Mouse (Mus musculus) adrenal gland, postnatal 4 days (tissue): Measurements from ENCODE around the gene Pcbp3. TPM values are rescaled to one million over a fixed set of nuclear protein-coding genes. Genes with fewer than 3 reads are reported as not detected.

ENCODE experiments used
- DNase-seq, 2 experiments: peaks; one replicate each; pipeline ENCODE4 v3.0.0; 2021 to 2022; ENCODE audit warnings: low spot score in 2 of 2, mixed read lengths in 2 of 2
- total RNA-seq, 2 experiments: library from RNA; stranded (reverse); gene quantifications; 2 replicates each; pipeline ENCODE4 v1.2.3; 2021

The Pcbp3 gene
- total RNA-seq, 2 experiments from 2014 or later = 52.3 to 72.3 TPM

GRCm38 (mm10) chr10:76857879-76858278 is 103.8 kb downstream of the Pcbp3 start:
- no peak for DNase-seq

GRCm38 (mm10) chr10:76846480-76846879 is 115.2 kb downstream of the Pcbp3 start:
- no peak for DNase-seq

- DNase-seq = no peak
Measured at GRCm38 (mm10) chr10:76844901-76845300, 116.8 kb downstream of the Pcbp3 start.

DNA sequence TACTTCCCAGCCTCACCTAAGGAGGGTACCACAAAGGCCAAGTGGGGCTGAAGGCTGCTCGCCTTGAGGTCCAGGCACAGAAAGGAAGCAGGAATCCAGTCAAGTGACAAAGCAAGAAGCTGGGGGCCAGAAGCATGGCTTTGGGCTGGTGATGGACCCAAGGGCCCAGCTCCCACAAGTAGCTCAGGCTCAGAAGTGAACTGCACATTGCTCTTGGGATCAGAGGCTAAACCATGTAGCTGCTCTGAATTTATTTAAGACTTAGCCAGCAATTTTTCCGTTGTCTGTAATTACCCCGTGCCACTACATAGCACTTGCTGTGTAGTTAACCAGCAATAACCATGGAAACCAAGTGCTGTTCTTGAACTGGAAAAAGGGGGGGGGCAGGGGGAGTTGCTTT is 117.3 kb downstream of the Pcbp3 start:
- DNase-seq = no peak

DNA sequence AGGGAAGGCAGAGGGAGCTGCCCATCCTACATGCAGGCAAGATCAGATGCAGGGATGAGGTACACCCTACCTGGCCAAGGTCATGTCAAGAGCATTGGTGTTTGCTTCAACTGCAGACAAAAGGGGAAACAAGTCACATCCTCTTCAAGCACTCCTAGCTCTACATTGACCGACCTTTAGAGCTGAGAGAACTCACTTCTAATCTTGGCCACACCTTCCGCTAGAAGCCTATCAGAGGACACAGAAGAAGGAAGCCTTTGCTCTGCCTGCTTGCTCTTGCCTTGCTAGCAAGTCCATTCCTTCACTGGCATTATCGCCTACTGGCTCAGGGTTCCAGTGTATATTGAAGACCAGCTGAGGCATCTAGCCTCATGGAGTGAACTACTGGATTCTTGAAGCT is 119.6 kb downstream of the Pcbp3 start:
- DNase-seq = no peak

- no peak for DNase-seq
Measured at GRCm38 (mm10) chr10:76841220-76841619, 120.5 kb downstream of the Pcbp3 start.

DNA sequence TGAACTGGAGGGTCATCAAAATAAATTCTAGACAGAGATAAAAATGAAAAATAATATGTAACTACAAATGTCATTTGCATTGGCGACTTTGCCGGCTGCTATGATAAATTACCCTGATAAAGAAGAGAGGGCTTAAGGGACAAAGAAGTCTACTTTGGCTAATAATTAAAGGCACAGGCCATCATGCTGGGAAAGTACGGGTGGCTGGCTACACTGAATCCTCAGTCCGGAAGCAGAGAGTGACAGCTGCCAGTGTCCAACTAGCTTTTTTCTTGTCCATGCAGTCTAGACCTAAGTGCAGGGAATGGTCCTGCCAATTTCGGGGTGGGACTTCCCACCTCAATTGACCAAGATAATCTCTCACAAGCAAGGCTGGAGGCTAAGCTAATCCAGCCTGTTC is 121.1 kb downstream of the Pcbp3 start:
- no peak for DNase-seq

GRCm38 (mm10) chr10:76835497-76836357 is 126.0 kb downstream of the Pcbp3 start:
- peak; percentile 48 to 66 for DNase-seq

DNA sequence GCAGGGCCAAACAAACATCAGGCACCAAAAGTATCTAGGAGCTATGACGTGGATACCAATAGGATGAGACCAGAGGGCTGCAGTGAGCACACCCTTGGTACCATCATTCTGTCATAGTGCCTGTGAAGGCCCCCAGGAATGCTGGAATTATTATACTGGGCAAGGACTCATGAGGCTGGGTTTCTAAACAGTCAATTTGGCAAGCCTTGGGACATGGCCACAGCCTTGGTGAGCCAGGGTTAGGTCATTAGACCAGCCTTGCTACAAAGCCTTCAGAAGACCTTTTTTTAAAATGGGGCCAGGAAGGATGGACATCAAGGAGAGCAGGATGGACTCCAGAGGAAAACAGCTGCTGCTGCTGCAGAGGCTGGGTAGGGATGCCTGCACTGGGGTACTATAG is 128.8 kb downstream of the Pcbp3 start:
- DNase-seq = no peak

DNA sequence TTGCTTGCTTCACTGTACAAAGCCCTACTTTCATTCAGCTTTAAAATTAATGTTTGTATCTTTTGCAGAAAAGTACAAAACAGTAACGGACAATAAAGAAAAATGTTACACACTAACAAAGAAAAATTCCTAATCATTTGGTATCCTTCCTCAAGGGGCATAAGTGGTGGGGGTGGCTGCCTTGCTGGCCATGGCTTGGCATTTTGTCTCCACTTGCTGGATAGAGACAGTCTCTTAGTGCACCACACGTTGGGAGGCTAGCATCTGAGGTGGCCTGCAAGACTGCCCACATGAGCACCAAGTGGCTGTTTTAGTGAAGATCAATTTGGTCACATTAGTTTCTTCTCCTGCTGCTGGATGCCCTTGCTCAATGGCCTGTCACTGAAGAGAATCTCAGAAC is 129.8 kb downstream of the Pcbp3 start:
- no peak for DNase-seq

- no peak for DNase-seq
Measured at GRCm38 (mm10) chr10:76831151-76831550, 130.5 kb downstream of the Pcbp3 start.

DNA sequence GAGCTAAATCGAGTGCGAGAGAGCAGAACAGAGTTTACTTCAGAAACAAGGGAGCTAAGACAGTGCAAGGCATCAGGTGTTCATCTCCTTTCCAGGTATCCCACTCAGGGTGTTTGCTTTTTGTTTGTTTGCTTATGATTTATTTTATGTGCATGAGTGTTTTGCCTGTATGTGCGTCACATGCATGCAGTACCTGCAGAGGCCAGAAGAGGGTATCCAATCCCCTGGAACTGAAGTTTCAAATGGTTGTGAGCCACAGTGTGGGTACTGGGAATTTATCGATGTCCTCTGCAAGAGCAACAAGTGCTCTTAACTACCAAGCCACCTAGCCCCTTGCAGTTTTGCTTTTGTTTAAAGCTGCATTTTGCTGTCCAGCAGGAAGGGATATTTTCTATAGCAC is 132.8 kb downstream of the Pcbp3 start:
- no peak for DNase-seq

DNA sequence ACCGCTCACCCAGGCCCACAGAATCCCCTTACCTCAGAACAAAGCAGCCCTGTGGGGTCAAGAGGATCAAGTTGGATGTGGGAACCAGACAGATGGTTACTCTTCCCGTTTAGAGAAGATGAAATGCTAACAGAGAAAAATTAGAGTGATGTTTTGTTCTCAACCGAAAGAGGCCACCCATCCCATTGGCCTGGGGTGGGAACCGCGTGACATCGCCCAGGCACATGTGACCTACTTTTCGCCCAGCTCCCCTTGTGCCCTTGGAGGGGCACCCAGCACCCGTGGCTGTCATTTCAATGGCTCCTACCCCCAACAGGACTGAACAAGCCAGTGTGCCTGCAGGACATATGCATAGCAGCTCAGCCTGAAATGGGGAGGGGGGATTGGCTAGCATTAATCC is 139.0 kb downstream of the Pcbp3 start:
- DNase-seq = no peak

- no peak for DNase-seq
Measured at GRCm38 (mm10) chr10:76819321-76819720, 142.4 kb downstream of the Pcbp3 start.

GRCm38 (mm10) chr10:76818337-76818736 is 143.3 kb downstream of the Pcbp3 start:
- DNase-seq = no peak

- no peak for DNase-seq
Measured at GRCm38 (mm10) chr10:76816930-76817329, 144.8 kb downstream of the Pcbp3 start.

- DNase-seq = no peak
Measured at GRCm38 (mm10) chr10:76816436-76816835, 145.3 kb downstream of the Pcbp3 start.

- DNase-seq = no peak
Measured at GRCm38 (mm10) chr10:76815481-76815880, 146.2 kb downstream of the Pcbp3 start.

DNA sequence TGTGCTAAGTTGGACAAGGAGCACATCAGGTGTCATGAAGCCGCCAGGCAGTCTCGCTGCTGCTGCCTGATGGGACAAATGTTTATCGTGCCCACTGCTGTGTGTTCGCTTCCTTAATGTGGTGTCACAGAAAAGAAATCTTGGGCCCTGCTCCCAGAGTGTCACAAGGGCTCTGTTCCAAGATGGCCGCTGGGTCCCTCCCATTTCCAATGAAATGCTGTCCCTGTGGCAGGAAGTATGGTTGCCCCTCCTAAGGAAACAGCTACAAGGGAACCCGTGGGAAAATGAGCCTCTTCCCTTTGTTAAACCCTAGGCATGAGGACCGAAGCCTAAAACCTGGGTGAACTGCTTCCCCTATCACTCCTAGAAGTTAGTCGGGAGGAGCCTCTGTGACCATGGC is 146.9 kb downstream of the Pcbp3 start:
- DNase-seq = no peak

DNA sequence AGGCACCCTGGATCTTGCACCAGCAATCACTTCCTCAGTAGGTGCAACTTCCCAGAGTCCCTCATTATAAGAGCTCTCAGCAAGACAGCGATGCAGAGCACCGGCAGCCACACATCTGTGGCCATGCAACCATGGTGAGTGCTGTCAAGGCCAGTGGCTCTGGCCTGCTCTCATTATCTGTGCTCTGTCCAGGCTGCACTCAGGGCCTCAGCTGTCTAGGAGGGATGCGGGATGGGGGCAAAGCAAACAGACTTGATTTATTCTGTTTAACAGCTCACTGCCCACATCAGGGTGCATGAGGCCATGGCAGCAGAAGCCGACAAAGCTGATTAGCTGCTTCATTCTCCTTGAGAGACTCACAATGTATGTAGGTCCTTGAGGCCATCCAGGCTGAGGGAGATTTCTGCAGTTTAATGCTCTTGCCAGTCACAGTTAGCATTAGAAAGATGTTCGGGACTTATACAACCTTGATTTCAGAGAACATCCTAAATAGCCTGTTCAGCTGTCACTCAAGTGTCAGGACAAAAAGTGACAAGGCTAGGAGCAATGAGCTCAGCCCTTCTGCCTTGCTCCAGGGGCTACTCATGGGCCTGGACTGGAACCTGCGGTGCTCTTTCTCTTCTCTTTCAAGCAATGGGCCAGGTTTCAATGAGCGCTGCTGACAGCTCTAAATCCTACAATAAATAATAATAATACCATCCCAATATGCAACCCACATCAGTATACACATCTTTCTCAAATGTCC is 151.6 kb downstream of the Pcbp3 start:
- DNase-seq = no peak

GRCm38 (mm10) chr10:76809439-76809838 is 152.2 kb downstream of the Pcbp3 start:
- no peak for DNase-seq
